Mouse (Mus musculus) ES-E14 (cell line): ENCODE measurements around the gene Ctrc. TPM values are rescaled to one million over a fixed set of nuclear protein-coding genes. Genes with fewer than 3 reads are reported as not detected.
"Not testable (repeated sequence)": the region's sequence is repeated elsewhere in the genome, so short reads cannot be mapped to it uniquely, and the experiment has no call there.

Experiments
- DNase-seq: peaks from one replicate; pipeline ENCODE4 v3.0.0-alpha.2; 2013; ENCODE audit warnings: low read depth, low spot score
- H3K27ac ChIP-seq: 2 replicates; pipeline ENCODE4 v1.5.1; 2012; ENCODE audit warnings: low read depth, mild to moderate bottlenecking, low read length, moderate library complexity, mixed read lengths; ENCODE audit not compliant: poor library complexity, insufficient read depth, severe bottlenecking
- H3K36me3 ChIP-seq: 2 replicates; pipeline ENCODE4 v1.6.1; 2012; ENCODE audit warnings: mild to moderate bottlenecking, low read length, moderate library complexity, mixed read lengths; ENCODE audit not compliant: control insufficient read depth, poor library complexity, insufficient read depth, severe bottlenecking
- H3K4me1 ChIP-seq, 2 experiments: fragments of 150-350 bp in 1 of 2; sonication (generic) in 1 of 2; 2 replicates each; pipeline ENCODE4 v1.6.1; 2012; ENCODE audit warnings: low read length in 2 of 2, mild to moderate bottlenecking in 1 of 2, mixed read lengths in 1 of 2; ENCODE audit not compliant: control insufficient read depth in 2 of 2, insufficient read depth in 2 of 2, poor library complexity in 1 of 2
- H3K4me3 ChIP-seq, 2 experiments: fragments of 150-350 bp in 1 of 2; sonication (generic) in 1 of 2; 2 replicates each; pipeline ENCODE4 v1.5.1; 2012; ENCODE audit warnings: low read length in 2 of 2, low read depth in 1 of 2, mild to moderate bottlenecking in 1 of 2, mixed read lengths in 1 of 2; ENCODE audit not compliant: insufficient read depth in 1 of 2, poor library complexity in 1 of 2, severe bottlenecking in 1 of 2
- H3K9ac ChIP-seq: 2 replicates; pipeline ENCODE4 v1.6.1; 2012; ENCODE audit warnings: low read depth, mild to moderate bottlenecking, low read length, mixed read lengths; ENCODE audit not compliant: poor library complexity, insufficient read depth, severe bottlenecking
- H3K9me3 ChIP-seq: fragments of 150-350 bp; sonication (generic); 2 replicates; pipeline ENCODE4 v1.6.1; 2012; ENCODE audit warnings: low read depth, mild to moderate bottlenecking, low read length; ENCODE audit not compliant: control insufficient read depth, insufficient read depth
- CHD2 ChIP-seq: IDR thresholded peaks from 2 replicates; pipeline ENCODE4 v1.6.1; 2014; ENCODE audit warnings: mild to moderate bottlenecking, low read depth, low read length, inconsistent platforms
- HCFC1 ChIP-seq: IDR thresholded peaks from 2 replicates; pipeline ENCODE4 v1.6.1; 2012; ENCODE audit warnings: low read length, inconsistent platforms, borderline replicate concordance; ENCODE audit not compliant: insufficient read depth
- MAFK ChIP-seq: IDR thresholded peaks from 2 replicates; pipeline ENCODE4 v1.6.1; 2014; ENCODE audit warnings: mild to moderate bottlenecking, low read depth, low read length, inconsistent platforms; ENCODE audit not compliant: insufficient read depth
- ZC3H11A ChIP-seq: IDR thresholded peaks from 2 replicates; pipeline ENCODE4 v1.6.1; 2012; ENCODE audit warnings: low read depth, mild to moderate bottlenecking, inconsistent platforms, low read length, borderline replicate concordance
- ZNF384 ChIP-seq: IDR thresholded peaks from 2 replicates; pipeline ENCODE4 v1.6.1; 2012; ENCODE audit warnings: low read depth, low read length, inconsistent platforms
- in situ Hi-C, 2 experiments: fragments of 600-800 bp; cut with MboI; formaldehyde crosslinking; loops; one replicate each; pipeline ENCODE4 v1.15.1; 2025; ENCODE audit warnings: low sequenced_read_pairs in 2 of 2, inconsistent platforms in 1 of 2; ENCODE audit not compliant: unreplicated experiment in 2 of 2
- total RNA-seq: library from RNA; depleted of rRNA; stranded (reverse); fragments of 300-350 nt; gene quantifications from 2 replicates; pipeline ENCODE4 v1.2.3, GENCODE M21; 2012

Gene Ctrc
- total RNA-seq, 1 experiment: not detected

DNA sequence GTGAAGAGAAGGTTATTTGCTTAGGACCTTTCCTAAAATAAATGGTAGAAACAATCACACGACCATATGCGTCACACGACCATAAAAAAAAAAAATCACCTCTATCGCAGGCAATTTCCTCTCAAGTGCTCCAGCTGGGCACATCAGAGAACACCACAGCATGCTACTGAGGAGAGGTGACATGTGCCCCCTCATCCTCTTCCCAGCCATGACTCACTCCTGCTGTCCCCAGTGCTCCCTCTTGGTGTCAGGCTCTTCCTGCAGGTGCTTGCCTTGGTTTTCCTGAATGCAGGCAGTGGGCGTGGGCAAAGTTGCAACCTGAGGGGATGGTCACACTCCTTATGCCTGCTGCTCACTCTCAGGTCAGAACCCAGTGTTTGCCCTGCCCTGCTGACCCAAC is 61.3 kb downstream of the Ctrc start:
- no peak for TF ChIP-seq ZNF384
- no peak for TF ChIP-seq ZC3H11A
- no peak for TF ChIP-seq CHD2
- no peak for TF ChIP-seq HCFC1
- no peak for DNase-seq
- in situ Hi-C loops: no loop called here
- no peak overlapping the region for H3K4me3 ChIP-seq
- H3K4me1 ChIP-seq: peaks cover 0 to 2% of the 10 kb centered on the region in 2 experiments; a peak in 1 of 4 replicates
- H3K27ac ChIP-seq: no peak overlapping the region
- H3K36me3 ChIP-seq: peaks cover 9% of the 10 kb centered on the region
- no peaks in the 10 kb centered on the region for H3K9me3 ChIP-seq
- H3K9ac ChIP-seq: no peak overlapping the region

DNA sequence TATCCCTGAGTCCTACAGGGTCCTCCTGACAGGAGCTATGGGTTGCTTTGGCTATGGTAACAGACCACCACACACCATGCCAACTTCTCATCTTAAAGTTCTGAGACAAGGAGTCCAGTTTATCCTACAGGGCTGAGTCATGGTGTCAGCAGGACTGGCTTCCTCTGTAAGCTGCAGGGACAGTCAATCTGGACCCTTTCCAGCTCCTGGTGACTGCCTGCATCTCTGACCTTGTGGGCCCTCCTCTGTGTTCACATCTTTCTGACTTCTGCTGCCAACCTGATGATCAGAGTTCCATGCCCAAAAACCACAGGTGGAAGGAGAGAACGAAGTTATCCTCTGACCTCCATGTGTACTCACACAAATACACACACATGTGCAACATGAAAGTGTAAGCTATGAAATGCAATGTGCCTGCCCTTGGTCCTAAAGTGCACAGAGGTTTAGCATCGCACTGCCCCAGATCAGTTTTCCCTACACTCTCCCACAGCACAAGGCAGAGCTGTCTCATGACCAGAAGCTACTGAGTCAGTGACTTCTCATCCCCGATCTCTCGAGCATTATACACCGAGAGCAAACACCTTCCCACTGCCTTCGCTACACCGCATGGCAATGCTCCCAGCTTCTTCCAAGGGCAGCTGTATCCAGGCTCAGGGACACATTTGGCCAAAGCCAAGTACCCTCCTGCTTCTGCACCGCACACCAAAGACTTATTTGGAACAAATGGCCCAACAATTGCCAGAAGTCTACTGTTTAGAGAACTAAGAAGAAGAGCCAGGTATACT is 64.8 kb downstream of the Ctrc start:
- peaks cover 14% of the 10 kb centered on the region for H3K36me3 ChIP-seq
- in situ Hi-C loops: no loop called here
- H3K4me3 ChIP-seq: no peak overlapping the region
- no peaks in the 10 kb centered on the region for H3K4me1 ChIP-seq
- no peak overlapping the region for H3K27ac ChIP-seq
- H3K9me3 ChIP-seq: no peaks in the 10 kb centered on the region
- no peak overlapping the region for H3K9ac ChIP-seq
- TF ChIP-seq MAFK (no peak), CHD2 (no peak), HCFC1 (no peak), ZNF384 (no peak), ZC3H11A (no peak)
- no peak for DNase-seq

DNA sequence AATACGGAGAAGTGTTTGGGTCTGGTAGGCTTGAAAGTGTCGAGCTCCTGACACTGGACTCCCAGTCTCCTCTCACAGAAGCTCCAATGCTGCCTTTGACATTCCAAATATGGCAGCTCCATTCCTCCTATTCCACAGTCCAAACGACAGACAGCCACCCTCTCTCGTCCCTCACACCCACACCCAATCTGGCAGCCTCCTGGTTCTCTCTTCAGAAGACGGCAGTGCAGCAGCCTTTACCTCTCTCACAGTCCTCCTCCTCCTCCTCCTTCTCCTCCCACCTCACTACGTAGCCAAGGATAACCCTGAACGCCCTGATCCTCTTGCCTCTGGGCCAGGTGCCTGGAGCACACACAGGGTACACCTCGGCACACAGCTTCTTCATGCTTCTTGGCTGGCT is 66.3 kb downstream of the Ctrc start:
- peaks cover 15% of the 10 kb centered on the region for H3K36me3 ChIP-seq
- no peaks in the 10 kb centered on the region for H3K9me3 ChIP-seq
- no peaks in the 10 kb centered on the region for H3K4me1 ChIP-seq
- no peak for TF ChIP-seq HCFC1
- no peak for TF ChIP-seq ZNF384
- no peak for TF ChIP-seq MAFK
- TF ChIP-seq CHD2: no peak
- TF ChIP-seq ZC3H11A: no peak
- no peak overlapping the region for H3K9ac ChIP-seq
- no peak overlapping the region for H3K27ac ChIP-seq
- no peak for DNase-seq
- H3K4me3 ChIP-seq: no peak overlapping the region
- in situ Hi-C loops: no loop called here

DNA sequence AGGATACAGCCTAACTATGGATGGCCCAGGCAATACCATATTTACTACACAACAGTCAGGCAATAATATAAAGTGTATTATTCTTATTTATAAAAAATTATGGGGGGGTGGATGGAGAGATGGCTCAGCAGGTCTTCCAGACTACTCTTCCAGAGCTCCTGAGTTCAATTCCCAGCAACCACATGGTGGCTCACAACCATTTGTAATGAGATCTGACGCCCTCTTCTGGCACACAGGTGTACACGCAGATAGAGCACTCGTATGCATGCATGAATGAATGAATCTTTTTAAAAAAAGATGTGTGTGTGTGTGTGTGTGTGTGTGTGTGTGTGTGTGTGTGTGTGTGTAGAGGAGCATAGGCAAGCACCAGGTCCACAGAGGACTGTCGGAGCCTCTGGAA is 73.1 kb downstream of the Ctrc start:
- H3K4me1 ChIP-seq, DNase-seq, in situ Hi-C loops, H3K4me3 ChIP-seq, H3K9me3 ChIP-seq, H3K9ac ChIP-seq, H3K27ac ChIP-seq: not testable (repeated sequence)
- H3K36me3 ChIP-seq: peaks cover 17% of the 10 kb centered on the region; the same call in 1 of the 2 replicates

DNA sequence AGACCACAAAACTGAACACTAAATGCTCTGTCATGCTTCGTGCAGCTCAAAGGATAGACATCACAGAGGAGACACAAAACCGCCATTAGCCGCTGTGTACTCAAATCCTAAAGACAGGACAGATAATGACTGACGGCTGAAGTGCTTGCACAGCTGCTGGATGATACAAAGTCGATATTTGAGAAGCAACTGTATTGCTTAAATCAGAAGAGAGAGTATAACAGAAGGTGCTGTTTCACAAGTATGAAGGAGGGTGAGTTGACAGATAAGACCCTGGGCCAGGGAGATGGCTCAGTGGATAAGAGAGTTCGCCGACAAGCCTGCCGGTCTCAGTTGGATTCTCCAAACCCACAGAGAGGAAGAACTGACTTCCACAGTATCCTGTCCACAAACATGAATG is 74.3 kb downstream of the Ctrc start:
- no peak for DNase-seq
- no peak overlapping the region for H3K9ac ChIP-seq
- peaks cover 0 to 5% of the 10 kb centered on the region in 2 experiments; a peak in 2 of 4 replicates for H3K4me1 ChIP-seq
- no peak overlapping the region for H3K4me3 ChIP-seq
- TF ChIP-seq CHD2 (no peak), ZC3H11A (no peak), MAFK (no peak), ZNF384 (no peak), HCFC1 (no peak)
- no peaks in the 10 kb centered on the region for H3K9me3 ChIP-seq
- in situ Hi-C loops: no loop called here
- no peak overlapping the region for H3K27ac ChIP-seq
- H3K36me3 ChIP-seq: peaks cover 16% of the 10 kb centered on the region; the same call in 1 of the 2 replicates
